Mouse (Mus musculus) hindbrain, embryonic 12.5 days (tissue): ENCODE data around the gene Cyp4a32. TPM values are rescaled to one million over a fixed set of nuclear protein-coding genes. Genes with fewer than 3 reads are reported as not detected.

Experiments used
- ATAC-seq: fragments of 200-750 bp; cut with Nextera tagmentation; 2 replicates; pipeline ENCODE4 v1.8.0; 2017; ENCODE audit warnings: moderate TSS enrichment; ENCODE audit not compliant: low FRiP score
- H3K27ac ChIP-seq: fragments of 300-500 bp; sonication (generic); 2 replicates; pipeline ENCODE4 v1.5.1; 2016; ENCODE audit warnings: mild to moderate bottlenecking
- H3K27me3 ChIP-seq: fragments of 300-500 bp; sonication (generic); 2 replicates; pipeline ENCODE4 v1.6.1; 2016; ENCODE audit warnings: mild to moderate bottlenecking
- H3K36me3 ChIP-seq: fragments of 300-500 bp; sonication (generic); 2 replicates; pipeline ENCODE4 v1.6.1; 2016; ENCODE audit warnings: mild to moderate bottlenecking
- H3K4me1 ChIP-seq: fragments of 300-500 bp; sonication (generic); 2 replicates; pipeline ENCODE4 v1.6.1; 2016
- H3K4me2 ChIP-seq: fragments of 300-500 bp; sonication (generic); replicated peaks from 2 replicates; pipeline ENCODE4 v1.6.1; 2016; ENCODE audit warnings: mild to moderate bottlenecking
- H3K4me3 ChIP-seq: fragments of 300-500 bp; sonication (generic); 2 replicates; pipeline ENCODE4 v1.5.1; 2016; ENCODE audit warnings: mild to moderate bottlenecking
- H3K9ac ChIP-seq: fragments of 300-500 bp; sonication (generic); 2 replicates; pipeline ENCODE4 v1.6.1; 2016; ENCODE audit warnings: mild to moderate bottlenecking, moderate library complexity
- H3K9me3 ChIP-seq: fragments of 300-500 bp; sonication (generic); replicated peaks from 2 replicates; pipeline ENCODE4 v1.6.1; 2016; ENCODE audit warnings: mild to moderate bottlenecking
- polyA plus RNA-seq: library from polyadenylated mRNA; unstranded; fragments of >200 nt; fragmentation: Nextera tagmentation; extraction: Ambion mirVana; gene quantifications from 2 replicates; pipeline ENCODE4 v1.2.1, GENCODE M21; 2016

The Cyp4a32 gene
- polyA plus RNA-seq, 1 experiment from 2014 or later, result not detected

DNA sequence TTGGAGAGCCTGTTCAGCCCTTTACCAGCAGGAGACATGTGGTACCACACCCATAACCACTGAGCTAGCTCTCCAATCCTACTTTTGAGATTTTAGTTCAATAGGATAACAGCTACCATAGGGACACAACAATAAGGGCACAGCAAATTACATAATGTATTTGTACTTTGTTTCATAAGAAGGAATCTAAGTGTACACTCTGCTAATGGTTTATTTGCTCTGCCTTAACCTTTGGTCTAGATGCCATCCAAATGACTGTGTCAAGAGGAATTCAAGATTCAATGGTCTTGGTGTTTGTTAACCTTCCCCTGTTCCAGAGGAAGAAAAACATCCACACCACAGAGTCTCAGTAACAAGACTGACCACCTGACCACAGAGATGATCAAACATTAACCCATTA is 58.4 kb downstream of the Cyp4a32 start:
- peaks cover 5% of the 10 kb centered on the region; the same call in 1 of the 2 replicates for H3K27me3 ChIP-seq
- H3K27ac ChIP-seq, result no peak overlapping the region
- H3K9ac ChIP-seq, result no peak overlapping the region
- H3K4me3 ChIP-seq, result no peak overlapping the region
- no peaks in the 10 kb centered on the region for H3K9me3 ChIP-seq
- H3K4me2 ChIP-seq, result no peak overlapping the region
- H3K4me1 ChIP-seq, result peaks cover 8% of the 10 kb centered on the region
- no peaks in the 10 kb centered on the region for H3K36me3 ChIP-seq
- no peak for ATAC-seq

Other genes starting within 250 kb of the Cyp4a32 start
- not detected in 2 replicates for gene Cyp4a12b, start 189.3 kb upstream of the Cyp4a32 start, polyA plus RNA-seq
- not detected in 2 replicates for gene Cyp4a30b, start 148.4 kb upstream of the Cyp4a32 start, polyA plus RNA-seq
- gene Cyp4a14, start 104.8 kb upstream of the Cyp4a32 start, polyA plus RNA-seq, result 0.09 TPM in 1 of 2 replicates, not detected in the other
- not detected in 2 replicates for gene Cyp4a10, start 82.7 kb upstream of the Cyp4a32 start, polyA plus RNA-seq
- not detected in 2 replicates for gene Cyp4a31, start 37.3 kb upstream of the Cyp4a32 start, polyA plus RNA-seq
- 0.12 and 0.36 TPM in 2 replicates for gene Cyp4b1, start 46.8 kb downstream of the Cyp4a32 start, polyA plus RNA-seq
- gene Efcab14, start 136.8 kb downstream of the Cyp4a32 start, polyA plus RNA-seq, result 29.5 and 33.6 TPM in 2 replicates
- 0.30 TPM in 1 of 2 replicates, not detected in the other for gene Tex38, start 180.0 kb downstream of the Cyp4a32 start, polyA plus RNA-seq
- gene Atpaf1, start 183.8 kb downstream of the Cyp4a32 start, polyA plus RNA-seq, result 41.4 and 42.1 TPM in 2 replicates
- 5.0 and 6.7 TPM in 2 replicates for gene Mob3c, start 227.1 kb downstream of the Cyp4a32 start, polyA plus RNA-seq
- 28.0 and 30.8 TPM in 2 replicates for gene Mknk1, start 238.2 kb downstream of the Cyp4a32 start, polyA plus RNA-seq